Mouse (Mus musculus) skeletal muscle tissue, adult 2 months (tissue): ENCODE measurements around the gene Mfap1b.
"Not testable (repeated sequence)": the region's sequence is repeated elsewhere in the genome, so short reads cannot be mapped to it uniquely, and the experiment has no call there.

Experiments
- DNase-seq: peaks from one replicate; pipeline ENCODE4 v3.0.0-alpha.2; 2012; ENCODE audit warnings: low read depth, low spot score

The Mfap1b gene

GRCm38 (mm10) chr2:121473301-121474179, at the start of gene Mfap1b:
TSS of gene Mfap1b (minus strand) at chr2:121474067.
- DNase-seq, result peak; percentile 88

DNA sequence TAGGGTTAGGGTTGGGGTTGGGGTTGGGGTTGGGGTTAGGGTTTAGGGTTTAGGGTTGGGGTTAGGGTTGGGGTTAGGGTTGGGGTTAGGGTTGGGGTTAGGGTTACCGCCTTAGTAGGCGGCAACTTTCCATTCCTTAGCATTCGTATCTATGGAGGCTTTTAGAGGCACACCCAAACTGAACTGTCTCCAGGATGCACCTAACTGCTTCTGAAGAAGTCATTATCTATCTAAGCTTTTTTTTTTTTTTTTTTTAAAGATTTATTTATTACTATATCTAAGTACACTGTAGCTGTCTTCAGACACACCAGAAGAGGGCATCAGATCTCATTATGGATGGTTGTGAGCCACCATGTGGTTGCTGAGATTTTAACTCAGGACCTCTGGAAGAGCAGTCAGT, 49.0 kb upstream of the Mfap1b start:
- DNase-seq, result not testable (repeated sequence)

- DNase-seq, result no peak
Observed at GRCm38 (mm10) chr2:121522006-121522405, 48.1 kb upstream of the Mfap1b start.

GRCm38 (mm10) chr2:121518711-121519110, 44.8 kb upstream of the Mfap1b start:
- not testable (repeated sequence) for DNase-seq

GRCm38 (mm10) chr2:121518106-121518505, 44.2 kb upstream of the Mfap1b start:
- DNase-seq, result no peak

DNA sequence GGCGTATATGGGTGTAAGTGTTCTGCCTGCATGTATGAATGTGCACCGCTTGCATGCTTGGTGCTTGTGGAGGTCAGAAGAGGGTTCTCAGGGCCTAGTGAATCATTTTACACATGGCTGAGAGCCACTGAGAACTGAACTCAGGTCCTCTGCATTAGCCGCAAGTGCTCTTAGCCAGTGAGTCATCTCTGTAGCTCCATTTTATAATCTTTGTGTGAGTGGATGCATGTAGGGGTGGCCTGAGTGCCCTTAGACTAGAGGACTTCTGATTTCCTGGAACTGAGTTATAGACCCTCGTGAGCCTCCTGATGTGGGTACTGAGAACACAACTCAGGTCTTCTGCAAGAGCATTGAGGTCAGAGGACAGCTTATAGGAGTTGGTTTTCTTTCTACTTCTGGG, 40.3 kb upstream of the Mfap1b start:
- DNase-seq, result no peak

DNA sequence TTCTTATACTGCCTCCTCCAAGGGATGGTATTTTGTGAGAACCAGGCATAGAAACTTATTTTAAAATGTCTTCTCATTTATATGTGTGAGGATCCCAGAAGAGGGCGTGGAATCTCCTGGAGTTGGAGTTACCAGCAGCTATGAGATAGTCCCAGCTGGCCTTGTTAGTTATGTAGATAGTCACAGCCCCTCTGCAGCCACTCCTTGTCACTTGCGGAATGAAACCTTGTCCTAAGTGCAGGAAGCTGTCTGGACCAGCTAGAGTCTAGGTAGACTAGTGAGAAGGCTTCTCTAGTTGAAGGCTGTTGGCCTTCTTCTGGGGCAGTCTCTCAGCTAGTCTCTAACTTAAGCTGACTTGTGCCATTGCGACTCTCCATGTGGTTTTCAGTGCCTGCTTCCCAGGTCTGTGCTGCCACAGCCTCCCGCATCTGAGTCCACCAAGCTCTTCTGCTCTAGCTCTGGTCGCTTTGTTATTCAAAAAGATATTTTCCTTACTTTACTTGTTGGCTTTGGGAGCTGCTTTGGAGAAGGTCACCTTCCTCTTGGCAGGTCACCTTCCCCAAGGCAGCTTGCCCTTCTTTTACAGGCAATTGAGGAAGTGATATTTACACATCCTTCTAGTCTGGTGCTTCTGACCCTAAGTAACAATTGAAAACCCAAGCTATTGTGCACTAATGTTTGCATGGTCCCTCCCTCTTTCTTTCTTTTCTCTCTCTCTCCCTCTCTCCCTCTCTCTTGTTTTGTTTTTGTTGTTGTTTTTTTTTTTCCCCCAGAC, 39.3 kb upstream of the Mfap1b start:
- DNase-seq, result not testable (repeated sequence)

DNA sequence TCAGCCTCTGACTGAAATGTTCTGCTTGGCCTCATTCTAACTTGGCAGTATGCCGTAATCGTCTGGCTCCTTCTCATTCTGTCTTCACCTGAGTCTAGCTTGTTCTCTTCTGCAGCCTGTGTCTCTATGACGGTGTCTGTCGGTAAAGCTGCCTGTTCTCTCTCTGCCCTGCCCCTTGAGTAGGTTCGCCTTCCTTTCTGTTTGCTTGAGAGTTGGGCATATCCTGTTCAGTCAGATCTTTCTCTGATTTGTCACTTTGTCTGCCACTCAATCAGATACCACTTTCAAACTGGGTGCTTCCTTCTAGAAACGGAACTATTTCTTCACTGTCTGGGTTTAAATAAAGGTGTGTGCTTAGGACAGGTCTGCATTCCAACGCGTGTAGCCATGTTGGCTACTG, 37.5 kb upstream of the Mfap1b start:
- DNase-seq, result no peak

DNA sequence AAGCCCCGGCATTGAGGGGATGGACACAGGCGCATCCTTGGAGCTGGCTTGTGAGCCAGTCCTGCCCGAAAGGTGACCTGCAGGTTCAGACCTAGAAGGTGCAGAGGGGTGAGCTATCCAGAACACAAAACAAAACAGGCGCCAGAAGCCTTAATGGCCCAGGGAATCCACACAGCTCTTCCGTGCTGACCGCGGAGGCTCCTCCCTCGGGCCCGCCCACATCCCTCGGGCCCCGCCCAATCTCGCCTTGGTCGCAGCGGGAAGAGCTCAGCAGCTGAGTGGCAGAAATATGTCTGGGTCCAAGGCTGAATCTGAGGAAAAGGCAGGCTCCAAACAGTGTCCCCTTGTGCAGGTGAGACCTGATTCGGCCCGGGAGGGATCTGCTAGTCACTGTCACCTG, 35.7 kb upstream of the Mfap1b start:
- peak; percentile 21 for DNase-seq

DNA sequence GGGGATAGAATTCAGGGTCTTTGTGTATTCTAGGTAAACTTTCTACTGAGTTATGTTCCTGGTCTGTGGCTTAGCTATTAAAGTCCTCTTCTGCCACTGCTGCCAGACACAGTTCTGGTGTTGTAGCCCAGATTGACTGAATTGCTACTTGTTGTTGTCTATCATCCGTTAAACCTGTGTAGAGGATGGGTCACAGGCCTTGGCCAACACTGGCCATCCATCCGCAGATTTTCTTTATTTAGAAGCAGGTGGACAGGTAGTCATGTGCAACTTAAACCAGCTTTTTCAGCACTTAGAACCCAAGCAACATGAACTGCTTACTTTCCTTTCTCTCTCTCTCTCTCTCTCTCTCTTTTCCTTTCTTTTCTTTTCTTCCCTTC, 34.1 kb upstream of the Mfap1b start:
- no peak for DNase-seq

DNA sequence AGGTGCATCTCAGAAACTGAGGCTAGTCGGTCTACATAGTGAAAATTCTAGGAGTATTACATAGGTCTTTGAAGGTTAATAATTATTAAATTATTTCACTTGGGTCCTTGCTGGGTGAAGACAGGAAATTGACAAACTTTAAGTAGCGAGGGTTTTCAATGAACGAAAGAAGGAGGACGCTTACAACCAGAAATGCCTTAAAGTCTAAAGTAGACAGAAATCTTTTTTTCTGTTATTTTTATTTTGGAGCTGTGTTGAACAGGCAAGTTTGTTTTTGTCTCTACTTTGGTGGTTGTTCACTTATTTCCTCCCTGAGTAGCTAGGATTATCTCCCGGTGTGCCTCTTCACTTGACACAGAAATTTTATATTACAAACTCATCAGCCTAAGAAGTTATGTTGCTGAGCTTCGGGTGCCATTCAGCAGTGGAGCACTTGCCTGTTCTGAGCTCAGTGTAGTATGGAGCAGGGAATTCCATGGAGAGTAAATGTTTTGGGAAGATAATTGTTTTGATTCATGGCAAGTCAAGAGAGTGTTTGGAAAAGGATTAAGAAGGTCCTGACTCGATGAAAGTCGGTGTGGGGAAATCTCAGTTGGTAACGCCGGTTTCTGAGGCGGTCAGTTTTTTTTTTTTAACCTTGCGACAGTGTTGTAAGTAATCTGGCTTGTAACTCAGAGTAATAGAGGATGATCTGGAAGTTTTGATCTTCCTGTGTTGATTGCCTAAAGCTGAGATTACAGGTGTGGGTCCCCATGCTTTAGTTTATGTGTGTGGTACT, 33.5 kb upstream of the Mfap1b start:
- DNase-seq, result no peak

GRCm38 (mm10) chr2:121505942-121506882, 32.3 kb upstream of the Mfap1b start, which contains the start of the genes Mfap1a and Wdr76:
TSS of gene Mfap1a (minus strand) at chr2:121506665.
TSS of gene Wdr76 (plus strand) at chr2:121506723.
- DNase-seq, result peak; percentile 82

- not testable (repeated sequence) for DNase-seq
Observed at GRCm38 (mm10) chr2:121501550-121501949, 27.7 kb upstream of the Mfap1b start.

- DNase-seq, result not testable (repeated sequence)
Observed at GRCm38 (mm10) chr2:121484403-121484802, 10.5 kb upstream of the Mfap1b start.

- no peak for DNase-seq
Observed at GRCm38 (mm10) chr2:121483576-121483975, 9.7 kb upstream of the Mfap1b start.

- DNase-seq, result not testable (repeated sequence)
Observed at GRCm38 (mm10) chr2:121480916-121481315, 7.0 kb upstream of the Mfap1b start.

DNA sequence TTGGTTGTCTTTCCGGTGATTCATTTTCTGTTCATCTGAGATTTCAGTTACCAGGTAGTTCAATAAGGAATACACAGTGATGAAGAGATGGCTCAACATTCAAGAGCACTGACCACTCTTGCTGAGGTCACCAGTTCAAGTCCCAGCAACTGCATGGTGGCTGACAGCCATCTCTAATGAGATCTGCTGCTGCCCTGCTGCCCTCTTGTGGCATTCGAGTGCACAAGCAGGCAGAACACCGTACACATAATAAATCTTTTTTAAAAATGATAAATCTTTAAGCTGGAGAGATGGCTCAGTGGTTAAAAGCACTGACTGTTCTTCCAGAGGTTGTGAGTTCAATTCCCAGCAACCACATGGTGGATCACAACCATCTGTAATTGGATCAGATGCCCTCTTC, 6.6 kb upstream of the Mfap1b start:
- no peak for DNase-seq

DNA sequence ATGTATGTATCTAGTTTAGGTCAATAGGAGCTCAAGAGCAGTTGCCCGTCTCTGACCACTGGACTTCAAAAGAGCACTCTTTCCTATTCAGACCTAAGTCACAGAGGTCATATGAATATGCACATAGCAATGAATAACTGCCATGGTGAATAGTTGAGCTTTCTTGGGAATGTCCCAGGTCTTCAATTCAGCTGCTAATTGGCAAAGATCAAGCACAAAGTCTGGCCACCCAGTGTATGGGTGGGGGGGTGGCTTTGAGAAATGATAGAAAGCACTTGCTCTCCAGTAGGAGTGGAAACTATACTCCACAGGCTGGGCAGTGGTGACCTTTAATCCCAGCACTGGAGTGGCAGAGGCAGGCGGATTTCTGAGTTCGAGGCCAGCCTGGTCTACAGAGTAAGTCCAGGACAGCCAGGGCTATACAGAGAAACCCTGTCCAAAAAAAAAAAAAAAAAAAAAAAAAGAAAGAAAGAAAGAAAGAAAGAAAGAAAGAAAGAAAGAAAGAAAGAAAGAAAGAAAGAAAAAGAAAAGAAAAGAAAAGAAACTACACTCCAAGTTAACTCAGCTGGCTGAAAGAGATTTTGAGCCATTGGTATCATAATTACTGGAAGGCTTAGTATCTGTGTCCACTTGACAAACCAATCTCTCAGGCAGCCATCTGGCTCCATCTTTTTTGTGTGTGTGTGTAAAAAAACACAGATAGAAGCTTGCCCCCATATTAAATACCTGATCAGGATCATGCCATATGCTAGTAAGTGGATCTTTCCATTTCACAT, 3.8 kb upstream of the Mfap1b start:
- DNase-seq, result no peak

DNA sequence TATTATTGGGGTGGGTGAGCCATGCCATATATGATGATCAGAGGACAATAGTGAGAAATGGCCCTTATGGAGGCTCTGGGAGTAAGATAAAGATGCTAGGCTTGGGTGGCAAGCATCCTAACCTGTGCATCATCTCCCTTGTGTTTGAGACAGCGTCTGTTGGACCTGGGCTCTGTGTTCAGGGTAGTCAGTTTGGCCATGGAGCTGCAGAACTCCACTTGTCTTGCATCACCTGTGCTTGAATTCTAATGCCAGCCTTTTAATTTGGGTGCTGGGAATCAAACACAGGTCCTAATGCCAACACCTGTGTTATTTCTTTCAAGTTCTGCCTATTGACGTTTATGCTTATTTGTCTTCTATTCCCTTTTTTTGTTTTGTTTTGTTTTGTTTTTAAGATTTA, 1.4 kb upstream of the Mfap1b start:
- not testable (repeated sequence) for DNase-seq

- DNase-seq, result no peak
Observed at GRCm38 (mm10) chr2:121474180-121474535, 291 bp upstream of the Mfap1b start.
